Mouse (Mus musculus) stomach, adult 2 months (tissue): ENCODE results near the gene Slc36a3. TPM values are rescaled to one million over a fixed set of nuclear protein-coding genes. Genes with fewer than 3 reads are reported as not detected.

ENCODE experiments used
- polyA plus RNA-seq: library from polyadenylated mRNA; depleted of rRNA; stranded (reverse); fragments of >200 nt; gene quantifications from 2 replicates; pipeline ENCODE4 v1.2.3, GENCODE M21; 2012; rRNA removed

Gene Slc36a3
- polyA plus RNA-seq, result 0.03 and 0.12 TPM in 2 replicates

DNA sequence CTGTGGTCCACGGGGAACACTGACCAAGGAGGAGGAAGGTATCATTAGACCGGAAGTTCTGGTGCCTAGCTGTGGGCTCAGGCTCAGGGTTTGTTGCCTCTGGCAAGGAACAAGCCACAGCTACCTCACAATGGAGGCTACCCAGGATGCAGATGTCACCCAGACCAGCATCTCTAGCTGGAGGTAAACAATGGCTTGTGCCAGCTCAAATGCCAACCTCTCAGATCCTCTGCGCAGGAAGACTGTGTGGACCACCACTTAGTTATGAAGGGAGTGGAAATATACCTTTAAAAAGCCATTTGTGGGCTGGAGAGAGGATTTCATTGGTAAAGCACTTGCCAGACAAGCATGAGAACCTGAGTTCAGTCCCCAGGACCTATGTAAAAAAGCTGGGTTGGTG lies at the start of gene Slc36a3:
Slc36a3 (minus strand) TSS at position 101 of the 400 bp plus-strand sequence.

DNA sequence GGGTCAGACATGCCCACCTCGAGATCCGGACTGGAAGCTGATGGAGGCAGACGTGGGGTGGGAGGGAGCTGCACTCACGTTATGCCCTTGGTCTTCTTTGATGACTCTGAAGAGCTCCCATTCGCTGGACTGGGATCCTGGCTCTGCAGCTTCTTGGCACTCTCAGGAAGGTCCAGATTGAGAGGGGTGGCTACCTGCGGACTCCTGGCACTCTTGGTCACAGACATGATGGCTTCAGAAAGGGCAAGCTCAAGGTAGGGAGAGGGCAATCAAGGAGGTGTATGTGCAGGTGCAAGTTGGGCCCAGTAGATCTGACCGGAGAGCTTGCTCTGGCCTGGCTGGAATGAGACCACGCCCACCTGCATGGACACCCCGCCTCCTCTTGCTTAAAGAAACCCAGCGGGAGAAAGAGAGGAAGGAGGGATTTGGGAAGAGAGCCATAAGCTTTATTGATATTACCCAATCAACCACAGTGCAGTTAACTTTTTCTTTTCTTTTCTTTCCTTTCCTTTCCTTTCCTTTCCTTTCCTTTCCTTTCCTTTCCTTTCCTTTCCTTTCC lies 33.3 kb upstream of the Slc36a3 start, which contains the start of gene Slc36a2:
Slc36a2 (minus strand) TSS at position 345 of the 559 bp plus-strand sequence.

DNA sequence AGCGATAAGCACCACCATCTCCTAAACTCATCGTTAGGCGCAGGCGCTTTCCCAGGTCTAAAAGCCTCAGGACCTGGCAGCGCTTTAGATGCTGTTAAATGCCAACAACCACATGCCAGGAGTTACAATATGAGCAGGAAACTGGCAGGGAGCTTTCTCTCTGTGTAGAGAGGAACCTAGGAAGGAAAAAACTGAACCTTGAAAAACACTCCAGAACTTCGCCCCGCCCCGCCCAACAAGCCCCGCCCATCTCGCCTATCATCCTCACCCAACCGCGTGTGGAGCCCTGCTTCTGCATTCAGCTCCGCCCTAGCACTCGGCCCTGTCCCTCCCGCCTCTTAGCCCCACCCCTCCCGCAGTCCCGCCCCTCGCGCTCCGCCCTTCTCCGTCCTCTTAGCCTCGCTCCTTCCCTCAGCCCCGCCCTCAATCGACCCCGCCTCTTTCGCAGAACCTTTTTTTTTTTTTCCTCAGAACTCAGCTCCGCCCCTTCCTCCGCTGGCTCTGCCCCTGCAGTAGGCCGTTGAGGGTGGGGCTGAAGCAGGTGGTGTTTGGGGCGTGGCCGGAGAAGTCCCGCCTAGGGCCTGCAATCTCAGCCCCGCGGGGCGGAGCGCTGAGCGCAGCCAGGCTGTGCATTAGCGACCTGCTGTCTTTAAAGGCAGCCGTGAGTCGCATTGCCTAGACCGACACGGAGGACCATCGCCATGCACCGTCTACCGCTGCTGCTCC lies 53.9 kb downstream of the Slc36a3 start, which contains the start of gene Gm2a:
Gm2a (plus strand) TSS at position 653 of the 726 bp plus-strand sequence.

DNA sequence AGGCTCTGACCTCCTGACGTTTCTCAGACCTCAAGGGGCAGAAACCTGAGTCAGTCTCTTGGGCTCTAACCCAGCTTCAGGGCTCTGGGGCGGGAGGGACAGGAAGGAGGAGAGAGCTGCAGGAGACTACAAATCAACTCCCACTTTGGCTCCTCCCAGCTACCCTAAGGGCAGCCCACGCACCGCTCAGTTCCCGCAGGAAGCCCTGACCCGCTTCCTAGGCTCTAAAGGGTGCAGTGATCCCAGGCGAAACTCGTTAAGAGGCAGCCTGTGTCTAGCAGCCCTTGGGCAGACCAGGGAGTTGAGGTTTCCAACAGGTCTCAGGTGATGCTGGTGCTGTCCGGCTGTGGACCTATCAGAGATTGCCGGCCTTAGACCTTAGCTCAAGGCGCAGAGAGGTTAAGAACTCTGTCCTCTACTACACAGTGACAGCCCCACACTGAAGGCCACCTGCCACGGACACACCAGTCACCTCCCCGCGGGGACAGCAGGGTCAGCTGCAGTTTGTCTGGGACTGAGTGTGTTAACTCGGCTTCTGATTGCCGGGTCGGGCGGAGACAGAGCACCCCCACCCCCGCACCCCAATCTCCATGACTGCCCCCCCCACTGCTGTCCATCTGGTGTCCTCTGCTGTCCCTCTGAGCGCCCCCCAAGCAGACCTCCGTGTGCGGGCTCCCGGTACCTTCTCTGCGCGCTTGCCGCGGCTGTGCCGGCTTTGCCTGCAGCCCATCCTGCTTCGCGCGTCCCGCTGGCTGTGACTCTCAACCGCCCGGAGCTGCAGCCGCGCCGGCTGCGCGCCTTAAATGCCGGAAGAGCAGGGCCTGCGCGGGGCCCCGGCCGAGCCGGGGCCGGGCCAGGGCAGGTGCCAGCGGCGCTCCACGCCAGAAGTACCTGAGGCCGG lies 73.9 kb downstream of the Slc36a3 start, which contains the start of gene Ccdc69:
Ccdc69 (minus strand) TSS at position 801 of the 901 bp plus-strand sequence.

Other genes with a start within 250 kb of the Slc36a3 start
- gene Gpx3, start 249.3 kb downstream of the Slc36a3 start, polyA plus RNA-seq, result 93.9 and 103 TPM in 2 replicates
- 24.4 and 24.6 TPM in 2 replicates for gene Tnip1, start 188.8 kb downstream of the Slc36a3 start, polyA plus RNA-seq
- 32.6 and 33.5 TPM in 2 replicates for gene Anxa6, start 118.3 kb downstream of the Slc36a3 start, polyA plus RNA-seq
- gene Ccdc69, start 73.6 kb downstream of the Slc36a3 start, polyA plus RNA-seq, result 0.44 and 0.86 TPM in 2 replicates
- gene Gm2a, start 53.6 kb downstream of the Slc36a3 start, polyA plus RNA-seq, result 17.3 and 27.2 TPM in 2 replicates
- gene Slc36a2, start 33.4 kb upstream of the Slc36a3 start, polyA plus RNA-seq, result 2.6 and 3.2 TPM in 2 replicates
- gene Slc36a1, start 52.6 kb upstream of the Slc36a3 start, polyA plus RNA-seq, result 9.4 and 10.3 TPM in 2 replicates
- gene Fat2, start 184.9 kb upstream of the Slc36a3 start, polyA plus RNA-seq, result 0.71 and 1.3 TPM in 2 replicates